Mouse (Mus musculus): ENCODE results near the gene Syt17.

DNA sequence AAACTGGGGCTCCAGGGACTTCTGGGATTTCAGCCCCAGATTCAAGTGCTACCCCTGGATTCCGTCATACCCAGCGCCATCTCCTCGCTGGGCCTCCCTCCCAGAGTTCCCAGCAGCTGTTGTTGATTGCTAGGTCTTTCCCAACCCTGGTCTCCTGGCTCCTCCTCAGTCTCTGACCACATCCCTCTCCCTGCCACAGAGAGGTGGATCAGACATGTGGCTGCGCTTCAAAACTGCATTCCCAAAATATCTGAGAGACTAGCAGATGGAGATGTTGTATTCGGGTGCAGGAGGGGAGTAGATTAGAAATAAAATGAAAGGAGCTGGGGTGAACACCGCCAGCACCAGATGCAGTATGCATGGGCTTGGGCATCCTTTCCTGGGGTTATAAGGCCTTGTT is 6.5 kb downstream of the Syt17 start:
- TF ChIP-seq POLR2A (IDR thresholded peaks at IDR 0.05; ENCODE audit: insufficient read length, low read depth), result no peak
- no peak for TF ChIP-seq MAX (IDR thresholded peaks at IDR 0.05; ENCODE audit: low read depth)
- TF ChIP-seq CEBPB (IDR thresholded peaks at IDR 0.05; ENCODE audit: insufficient read depth, poor library complexity, severe bottlenecking), result peak; percentile 67
- peak in 2 of 3 experiments; percentile 66 to 70 for TF ChIP-seq MYOD1 (IDR thresholded peaks at IDR 0.05; ENCODE audit: control insufficient read depth in 1 of 3, insufficient read length in 2 of 3, low read depth in 2 of 3)
- TF ChIP-seq E2F4 (IDR thresholded peaks at IDR 0.05; ENCODE audit: insufficient read depth), result no peak
- no peak for TF ChIP-seq TCF12 (IDR thresholded peaks at IDR 0.05; ENCODE audit: insufficient read depth, poor library complexity, severe bottlenecking)
- TF ChIP-seq POLR2AphosphoS2 (IDR thresholded peaks at IDR 0.05; ENCODE audit: insufficient read length, low read depth), result no peak
- TF ChIP-seq USF1 (IDR thresholded peaks at IDR 0.05; ENCODE audit: low read depth), result no peak
- TF ChIP-seq REST (IDR thresholded peaks at IDR 0.05; ENCODE audit: insufficient read depth, insufficient read length), result no peak
- peak; percentile 36 to 84 (median 47) for TF ChIP-seq MYOG (IDR thresholded peaks at IDR 0.05; ENCODE audit: control insufficient read depth in 1 of 3, insufficient read depth in 1 of 3, insufficient read length in 2 of 3, low read depth in 2 of 3)
